Mouse (Mus musculus): ENCODE measurements around the gene Prkab1. TPM values are rescaled to one million over a fixed set of nuclear protein-coding genes. Genes with fewer than 3 reads are reported as not detected.
A peak's percentile ranks its signal among the peaks of the same experiment; 100 is the strongest.

Gene Prkab1
- polyA plus RNA-seq, 1 experiment = 77.3 TPM

DNA sequence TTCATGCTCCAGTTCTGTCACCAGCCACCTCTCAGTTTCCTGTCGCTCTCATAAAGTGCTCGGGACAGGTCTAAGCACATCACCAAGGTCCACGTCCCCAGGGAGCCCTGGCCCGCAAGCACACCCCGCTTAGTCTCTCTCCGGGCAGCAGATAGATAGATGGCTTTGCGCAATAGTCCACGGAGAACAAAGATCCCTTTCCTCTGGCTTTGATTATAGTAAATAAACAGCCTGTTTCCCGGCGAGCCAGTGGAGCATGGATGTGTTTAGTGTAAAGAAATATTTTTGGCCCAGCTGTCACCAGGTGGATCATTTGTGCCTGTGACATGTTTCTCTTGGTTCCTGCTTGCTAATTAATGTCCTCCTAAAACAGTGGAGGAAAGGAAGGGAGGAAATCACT lies 47.0 kb downstream of the Prkab1 start:
- peak overlapping the region; percentile 26 for H3K4me3 ChIP-seq (replicated peaks; ENCODE audit: extremely low read depth, low read depth, low read length)
- WGBS = 32% methylated on average over 10 of the region's 10 CpGs
- TF ChIP-seq CTCF (IDR thresholded peaks at IDR 0.05; ENCODE audit: insufficient read depth, low read length) = no peak
- TF ChIP-seq POLR2A (IDR thresholded peaks at IDR 0.05; ENCODE audit: borderline replicate concordance, extremely low read depth, low read depth, low read length) = no peak
- DNase-seq = no peak
- peaks cover 9% of the 10 kb centered on the region for H3K4me1 ChIP-seq (ENCODE audit: control insufficient read depth, insufficient read depth, low read length)

DNA sequence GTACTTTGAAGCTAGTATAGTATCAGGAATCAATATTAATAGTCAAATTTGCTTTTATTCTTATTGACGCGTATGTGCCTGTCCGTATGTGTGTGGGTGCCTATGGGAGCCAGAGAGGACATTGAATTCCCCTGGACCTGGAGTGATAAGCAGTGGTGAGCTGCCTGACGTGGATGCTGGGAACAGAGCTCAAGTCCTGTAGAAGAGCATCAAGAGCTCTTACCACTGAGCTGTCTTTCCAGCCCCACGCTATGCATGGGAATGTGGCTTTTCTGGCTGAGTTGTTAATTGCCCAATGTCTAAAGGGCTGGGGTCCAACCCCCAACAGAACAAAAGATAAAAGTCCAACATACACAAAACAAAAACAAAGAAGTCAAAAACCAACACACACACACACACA lies 47.9 kb downstream of the Prkab1 start:
- WGBS = 89% methylated on average over 5 of the region's 5 CpGs
- H3K4me1 ChIP-seq (ENCODE audit: control insufficient read depth, insufficient read depth, low read length) = peaks cover 11% of the 10 kb centered on the region
- TF ChIP-seq POLR2A (IDR thresholded peaks at IDR 0.05; ENCODE audit: borderline replicate concordance, extremely low read depth, low read depth, low read length) = no peak
- TF ChIP-seq CTCF (IDR thresholded peaks at IDR 0.05; ENCODE audit: insufficient read depth, low read length) = no peak
- DNase-seq = no peak
- no peak overlapping the region for H3K4me3 ChIP-seq (replicated peaks; ENCODE audit: extremely low read depth, low read depth, low read length)

DNA sequence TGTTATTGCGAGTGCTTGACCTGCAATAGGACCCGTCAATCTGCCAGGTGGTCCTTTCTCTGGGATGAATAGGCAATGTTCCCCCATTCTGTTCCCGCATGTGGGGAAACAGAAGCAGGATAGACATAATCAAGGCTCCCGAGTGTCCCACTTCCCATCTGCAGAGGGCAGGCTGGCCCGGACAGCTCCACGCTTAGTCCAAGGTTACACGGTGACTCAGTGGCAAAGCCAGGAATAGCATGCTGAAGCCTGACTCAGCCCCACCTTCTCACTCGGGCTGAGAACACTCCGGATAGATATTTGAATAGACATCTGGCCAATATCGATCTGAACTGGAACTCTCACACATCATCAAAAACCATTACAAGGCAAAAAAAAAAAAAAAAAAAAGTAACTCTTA lies 48.6 kb downstream of the Prkab1 start:
- 57% methylated on average over 10 of the region's 10 CpGs for WGBS
- DNase-seq = no peak
- H3K4me3 ChIP-seq (replicated peaks; ENCODE audit: extremely low read depth, low read depth, low read length) = no peak overlapping the region
- peak; percentile 29; the same call in 1 of the 2 replicates for TF ChIP-seq CTCF (IDR thresholded peaks at IDR 0.05; ENCODE audit: insufficient read depth, low read length)
- TF ChIP-seq POLR2A (IDR thresholded peaks at IDR 0.05; ENCODE audit: borderline replicate concordance, extremely low read depth, low read depth, low read length) = no peak
- H3K4me1 ChIP-seq (ENCODE audit: control insufficient read depth, insufficient read depth, low read length) = peaks cover 15% of the 10 kb centered on the region

DNA sequence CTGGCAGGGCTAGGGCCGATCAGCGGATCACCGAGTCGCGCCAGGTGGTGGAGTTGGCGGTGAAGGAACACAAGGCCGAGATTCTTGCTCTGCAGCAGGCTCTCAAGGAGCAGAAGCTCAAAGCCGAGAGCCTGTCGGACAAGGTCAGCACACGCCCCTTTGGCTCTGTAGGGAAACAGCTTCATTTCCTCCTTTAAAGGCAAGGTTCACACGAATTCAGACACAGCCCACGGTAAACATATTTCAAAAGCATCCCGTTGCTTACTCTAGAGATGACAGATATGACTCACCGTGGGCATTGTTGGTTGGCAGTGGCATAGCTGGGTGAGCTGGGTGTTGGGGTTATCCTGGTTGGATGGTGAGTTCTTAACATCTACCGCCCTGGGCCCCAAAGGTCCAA lies 53.1 kb downstream of the Prkab1 start:
- Histone ChIP-seq H3K4me3 (replicated peaks; ENCODE audit: extremely low read depth, low read depth, low read length) (no peak overlapping the region), H3K4me1 (ENCODE audit: control insufficient read depth, insufficient read depth, low read length) (peaks cover 6% of the 10 kb centered on the region; the same call in 1 of the 2 replicates)
- TF ChIP-seq CTCF (IDR thresholded peaks at IDR 0.05; ENCODE audit: insufficient read depth, low read length) (no peak), POLR2A (IDR thresholded peaks at IDR 0.05; ENCODE audit: borderline replicate concordance, extremely low read depth, low read depth, low read length) (no peak)
- WGBS = 37% methylated on average over 15 of the region's 15 CpGs
- peak; percentile 23 for DNase-seq

Other genes starting within 250 kb of the Prkab1 start
- gene Cit, start 179.2 kb downstream of the Prkab1 start, polyA plus RNA-seq (2012; rRNA removed) = 3.7 and 4.0 TPM in 2 replicates
- 0.12 and 0.69 TPM in 2 replicates for gene Tmem233, start 58.7 kb upstream of the Prkab1 start, polyA plus RNA-seq (2012; rRNA removed)

Measured in lung, adult 2 months (tissue).